Mouse (Mus musculus) adrenal gland, postnatal 10 days (tissue): Measurements from ENCODE around the gene Olfr291. TPM values are rescaled to one million over a fixed set of nuclear protein-coding genes. Genes with fewer than 3 reads are reported as not detected.

Source experiments
- DNase-seq: peaks from one replicate; pipeline ENCODE4 v3.0.0; 2021; ENCODE audit warnings: mixed read lengths
- long read RNA-seq, 2 experiments: library from polyadenylated mRNA; stranded (forward); transcript quantifications; one replicate each; pipeline ENCODE4 v2.0.0; 2021
- total RNA-seq, 2 experiments: library from RNA; stranded (reverse); gene quantifications; 2 replicates each; pipeline ENCODE4 v1.2.3; 2021

The Olfr291 gene
- total RNA-seq: not detected
- long read RNA-seq, experiment 1: 0 reads
- long read RNA-seq, experiment 2: 0 reads

DNA sequence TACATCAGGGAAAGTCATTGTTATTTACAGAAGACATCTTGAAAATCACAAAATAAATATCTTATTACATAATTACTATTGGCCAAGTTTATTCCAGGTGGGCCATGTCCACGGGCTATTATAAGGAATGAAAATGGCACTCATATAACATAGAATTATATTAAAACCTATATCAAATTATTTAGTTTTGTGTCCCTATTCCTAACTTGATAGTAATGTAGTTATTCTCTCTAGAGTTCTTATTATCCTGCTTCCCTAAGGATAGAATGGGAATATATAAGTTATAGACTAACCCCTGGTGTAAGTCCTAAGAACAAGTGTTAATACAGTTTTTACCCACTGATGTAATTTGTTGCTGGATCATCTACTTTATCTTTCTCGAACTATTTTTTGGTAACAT is at the start of gene Olfr291:
Gene Olfr291 (plus strand): TSS at position 301 of the 400 bp plus-strand sequence.
- DNase-seq: no peak

DNA sequence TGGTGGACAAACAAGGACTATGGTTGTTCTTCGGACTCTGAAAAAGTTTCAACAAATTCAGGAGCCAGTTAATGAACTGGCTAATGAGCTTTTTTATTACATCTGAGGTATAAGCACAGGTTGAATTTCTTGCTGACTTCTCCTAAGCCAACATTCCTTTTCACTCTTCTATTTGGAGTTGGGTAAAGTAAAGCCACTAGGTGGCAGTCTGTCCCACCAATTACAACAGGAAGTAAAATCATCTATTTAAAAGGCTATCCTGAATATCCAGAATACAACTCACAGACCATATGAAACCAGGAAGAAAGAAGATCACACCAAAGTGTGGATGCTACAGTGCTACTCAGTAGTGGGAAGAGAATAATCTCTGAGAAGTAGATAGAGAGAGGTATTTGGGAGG is 48.1 kb upstream of the Olfr291 start:
- no peak for DNase-seq

DNA sequence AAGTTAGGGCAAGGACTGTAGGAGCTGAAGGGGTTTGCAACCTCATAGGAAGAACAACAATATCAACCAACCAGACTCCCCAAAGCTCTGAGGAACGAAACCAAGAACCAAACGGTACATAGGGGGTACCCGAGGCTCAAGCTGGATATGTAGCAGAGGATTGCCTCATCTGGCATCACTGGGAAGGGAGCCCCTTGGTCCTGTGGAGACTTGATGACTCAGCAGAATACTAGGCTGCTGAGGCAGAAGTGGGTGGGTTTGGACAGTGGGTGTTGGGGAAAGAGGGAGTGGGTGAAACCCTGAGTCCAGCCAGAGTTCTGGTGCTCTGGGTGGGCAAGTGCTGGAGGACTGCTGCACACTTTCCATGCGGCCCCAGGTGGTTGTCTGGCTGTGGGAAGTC is 47.2 kb upstream of the Olfr291 start:
- no peak for DNase-seq

DNA sequence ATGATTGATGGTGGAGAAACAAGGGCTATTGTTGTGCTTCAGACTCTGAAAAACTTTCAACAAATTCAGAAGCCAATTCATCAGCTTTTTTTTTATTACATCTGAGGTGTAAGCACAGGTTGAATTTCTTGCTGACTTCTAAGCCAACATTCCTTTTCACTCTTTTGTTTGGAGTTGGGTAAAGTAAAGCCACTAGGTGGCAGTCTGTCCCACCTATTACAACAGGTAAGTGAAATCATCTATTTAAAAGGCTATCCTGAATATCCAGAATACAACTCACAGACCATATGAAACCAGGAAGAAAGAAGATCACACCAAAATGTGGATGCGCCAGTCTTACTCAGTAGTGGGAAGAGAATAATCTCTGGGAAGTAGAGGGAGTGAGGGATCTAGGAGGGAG is 31.2 kb downstream of the Olfr291 start:
- DNase-seq: no peak

Other genes with a start within 250 kb of the Olfr291 start
- 10 to 100 TPM; 57.6 to 84.5 TPM for gene Fah, start 246.8 kb upstream of the Olfr291 start, total RNA-seq
- gene Zfand6, start 163.6 kb upstream of the Olfr291 start, total RNA-seq: 100 to 1,000 TPM; 138 to 143 TPM
- not detected for gene Vmn2r65, start 110.6 kb downstream of the Olfr291 start, total RNA-seq
- gene Vmn2r66, start 158.7 kb downstream of the Olfr291 start, total RNA-seq: not detected